Mouse (Mus musculus) lung, postnatal 0 days (tissue): Measurements from ENCODE around the gene Lrp5.

Experiments used
- CTCF ChIP-seq: IDR thresholded peaks from 2 replicates; pipeline ENCODE4 v1.5.1; 2016; ENCODE audit warnings: antibody characterized with exemption, mild to moderate bottlenecking
- EP300 ChIP-seq: IDR thresholded peaks from 2 replicates; pipeline ENCODE4 v1.6.1; 2016; ENCODE audit warnings: antibody characterized with exemption, mild to moderate bottlenecking, control low read depth

DNA sequence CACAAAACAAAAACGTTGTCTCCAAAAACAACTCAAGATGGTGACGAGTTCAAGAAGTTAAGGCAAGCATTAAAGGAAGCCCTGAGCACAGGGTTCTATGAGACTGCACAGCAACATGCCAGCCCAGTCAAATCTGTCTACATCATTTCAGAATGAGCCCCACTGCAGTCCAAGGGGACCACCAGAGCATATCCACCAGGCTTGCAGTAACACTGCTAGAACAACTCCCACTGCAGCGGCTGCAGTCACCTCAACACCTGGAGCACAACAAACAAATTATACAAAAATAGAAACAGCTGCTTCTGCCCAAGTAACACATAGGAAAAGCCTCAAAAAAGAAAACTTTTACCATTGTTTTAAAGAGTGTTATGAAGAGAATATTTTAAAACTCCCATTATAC, 151.4 kb downstream of the Lrp5 start:
- TF ChIP-seq CTCF (no peak), EP300 (no peak)
